Mouse (Mus musculus) granulocyte monocyte progenitor cell, adult 5-6 weeks (primary cell): ENCODE results near the gene Trio. TPM values are rescaled to one million over a fixed set of nuclear protein-coding genes. Genes with fewer than 3 reads are reported as not detected.
A peak's percentile ranks its signal among the peaks of the same experiment; 100 is the strongest.

Experiments
- ATAC-seq: replicated peaks from 2 replicates; pipeline ENCODE4 v1.8.0; 2016; ENCODE audit warnings: mild to moderate bottlenecking, moderate TSS enrichment, inconsistent platforms; ENCODE audit not compliant: poor library complexity, severe bottlenecking
- total RNA-seq, 2 experiments: library from RNA; stranded (forward) in 1 of 2; stranded (reverse) in 1 of 2; fragments of 200-712, 200-1000 nt in 1 of 2; fragments of >200 nt in 1 of 2; fragmentation: Nextera tagmentation in 1 of 2; gene quantifications; 2 replicates each; pipeline ENCODE4 v1.2.3; 2014 to 2017

The Trio gene
- total RNA-seq, 2 experiments from 2014 or later: 25.9 to 40.2 TPM

DNA sequence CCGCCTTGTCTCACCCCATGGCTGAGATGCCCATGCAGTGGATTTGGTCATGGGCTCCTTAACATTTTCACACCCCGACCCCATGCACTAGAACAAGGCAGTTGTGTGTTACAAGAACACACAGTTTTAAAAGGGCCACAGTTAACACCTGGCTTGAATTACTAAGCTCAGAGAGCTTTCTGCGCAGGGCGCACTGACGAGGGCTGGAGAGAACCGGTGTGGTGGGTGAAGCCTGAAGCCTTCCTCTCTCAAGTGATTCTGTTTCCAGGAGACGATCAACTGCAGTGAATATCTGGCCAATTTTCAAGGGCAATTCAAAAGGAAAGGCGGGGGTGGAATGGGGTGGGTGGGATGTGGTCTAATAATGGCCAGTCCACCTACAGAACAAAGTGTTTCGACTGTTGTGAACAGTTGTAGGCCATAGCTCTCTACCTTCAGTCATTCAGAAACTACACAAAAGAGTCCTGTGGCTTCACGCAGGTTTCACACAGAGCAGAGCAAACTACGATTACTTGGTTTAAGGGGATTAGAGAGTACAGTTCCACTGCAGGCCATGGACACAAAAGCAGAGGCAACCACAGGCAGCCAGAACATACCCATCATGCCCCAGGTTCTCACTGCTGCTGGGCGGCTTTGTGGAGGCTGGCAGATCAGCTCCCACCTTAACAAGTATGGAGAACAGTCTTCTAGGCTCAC is 214.7 kb downstream of the Trio start:
- no peak for ATAC-seq

GRCm38 (mm10) chr15:27810262-27810661 is 215.4 kb downstream of the Trio start:
- ATAC-seq: no peak

GRCm38 (mm10) chr15:27808596-27809276 is 216.9 kb downstream of the Trio start:
- ATAC-seq: no peak

DNA sequence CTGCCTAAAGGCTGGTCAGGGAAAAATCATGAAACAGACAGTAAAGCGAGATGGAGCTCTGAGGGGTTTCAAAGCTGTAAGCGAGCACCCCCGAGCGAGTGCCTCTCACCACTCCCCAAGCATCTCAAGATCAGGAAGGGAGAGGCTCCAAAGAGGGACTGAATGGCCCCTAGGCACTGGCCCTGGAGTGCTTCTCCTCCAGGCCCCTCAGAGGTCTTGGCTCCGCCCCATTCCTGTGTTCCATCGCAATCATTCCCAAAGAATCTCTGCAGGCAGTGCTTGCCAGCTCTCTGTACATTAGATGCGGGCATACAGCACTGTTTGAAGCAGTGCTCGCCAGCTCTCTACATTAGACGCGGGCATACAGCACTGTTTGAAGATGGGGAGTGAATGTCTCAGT is 219.4 kb downstream of the Trio start:
- no peak for ATAC-seq

- no peak for ATAC-seq
These were observed 220.0 kb downstream of the Trio start for GRCm38 (mm10) chr15:27805654-27806053.

- no peak for ATAC-seq
These were observed 221.2 kb downstream of the Trio start for GRCm38 (mm10) chr15:27804447-27804846.

- ATAC-seq: no peak
These were observed 221.9 kb downstream of the Trio start for GRCm38 (mm10) chr15:27803568-27804345.

DNA sequence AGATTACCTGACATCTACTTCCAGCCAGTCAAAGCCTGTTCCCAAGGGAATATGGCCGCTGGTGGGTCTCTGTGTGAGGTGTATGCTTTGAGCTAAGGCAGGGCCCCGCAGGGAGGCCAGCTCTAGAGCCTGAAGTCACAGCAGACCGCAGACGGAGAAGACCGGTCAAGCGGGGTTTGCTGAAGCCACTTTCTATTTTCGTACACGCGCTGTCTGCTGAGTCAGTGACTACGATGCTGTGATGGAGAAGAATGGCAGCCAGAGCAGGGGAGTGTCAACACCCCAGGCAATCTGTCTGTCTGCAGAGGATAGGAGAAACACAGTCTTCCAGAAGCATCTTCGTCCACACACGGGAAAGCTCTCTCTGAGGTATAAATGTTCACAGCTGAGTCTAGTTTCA is 223.4 kb downstream of the Trio start:
- no peak for ATAC-seq

DNA sequence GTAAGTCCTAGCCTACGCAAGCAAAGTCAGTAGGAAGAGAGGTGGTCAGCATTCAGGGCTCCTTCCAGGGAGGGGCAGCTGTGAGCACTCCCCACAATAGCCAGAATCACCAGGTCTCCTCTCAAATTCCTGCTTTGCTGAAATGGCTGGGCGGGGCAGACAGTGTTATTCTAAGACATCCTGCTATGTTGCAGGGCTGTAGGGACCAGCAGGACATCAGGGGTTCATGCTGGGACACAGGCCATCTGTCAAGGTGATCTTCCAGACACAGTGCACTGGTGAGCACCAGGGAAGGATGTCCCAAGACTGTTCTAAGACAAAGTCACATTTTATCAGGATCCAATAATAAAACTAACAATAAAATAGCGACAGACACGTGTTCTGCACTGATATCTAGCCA is 224.5 kb downstream of the Trio start:
- no peak for ATAC-seq

- no peak for ATAC-seq
These were observed 228.0 kb downstream of the Trio start for GRCm38 (mm10) chr15:27797480-27798155.

DNA sequence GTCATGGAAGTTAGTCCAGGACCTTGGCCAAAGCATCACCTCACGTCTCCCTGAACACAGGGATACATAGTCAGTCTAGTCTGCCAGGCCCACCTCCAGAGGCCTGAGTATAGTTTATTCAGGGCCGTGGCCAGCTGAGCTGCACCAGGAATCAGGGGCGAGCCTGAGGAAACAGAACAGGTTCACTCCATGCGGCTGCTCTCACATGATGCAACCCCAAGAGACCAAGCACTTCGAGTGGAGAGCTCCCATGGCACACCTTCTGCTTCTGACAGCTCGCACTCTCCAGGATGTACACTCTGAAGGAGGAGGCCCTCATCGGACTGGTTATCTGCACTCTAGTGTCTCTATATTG is 228.8 kb downstream of the Trio start:
- ATAC-seq: peak; percentile 31

- peak; percentile 51; the same call in 1 of the 2 replicates for ATAC-seq
These were observed 229.4 kb downstream of the Trio start for GRCm38 (mm10) chr15:27795942-27796867.

- ATAC-seq: no peak
These were observed 232.4 kb downstream of the Trio start for GRCm38 (mm10) chr15:27793284-27793683.

- no peak for ATAC-seq
These were observed 233.2 kb downstream of the Trio start for GRCm38 (mm10) chr15:27792473-27792872.

DNA sequence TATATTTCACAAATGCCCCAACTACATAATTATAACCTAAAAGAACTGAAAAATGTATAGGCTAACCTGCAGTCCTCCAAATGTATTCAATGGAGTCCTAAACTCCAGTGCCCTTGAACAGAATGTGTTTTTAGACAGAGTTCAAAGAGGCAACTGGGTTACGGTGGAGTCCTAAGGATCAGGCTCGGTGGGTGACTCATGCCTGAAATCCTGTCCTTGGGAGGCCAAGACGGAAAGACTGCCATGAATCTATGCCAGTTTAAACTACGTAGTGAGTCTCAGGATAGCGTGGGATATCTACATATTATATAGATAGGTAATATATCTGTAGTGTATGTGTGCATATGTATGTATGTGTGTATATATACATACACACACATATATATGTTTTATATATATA is 234.5 kb downstream of the Trio start:
- no peak for ATAC-seq

DNA sequence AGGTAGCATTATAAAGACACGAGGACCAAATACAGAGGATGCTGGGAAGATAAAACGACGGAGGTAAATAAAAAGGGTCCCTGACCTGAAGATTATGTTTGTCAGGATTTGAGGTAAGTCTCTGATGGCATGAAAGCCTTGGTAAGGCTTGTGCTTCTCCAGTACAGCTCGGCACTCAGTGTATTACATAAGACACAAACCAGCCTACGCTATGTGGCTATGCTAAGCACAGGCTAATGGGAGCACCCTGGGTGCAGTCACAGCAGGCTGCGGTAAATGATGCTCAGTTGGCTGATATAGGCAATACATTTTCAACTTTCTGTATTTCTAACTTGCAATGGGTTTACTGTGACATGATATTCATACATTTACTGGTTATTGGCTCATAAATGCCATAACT is 234.9 kb downstream of the Trio start:
- ATAC-seq: no peak

DNA sequence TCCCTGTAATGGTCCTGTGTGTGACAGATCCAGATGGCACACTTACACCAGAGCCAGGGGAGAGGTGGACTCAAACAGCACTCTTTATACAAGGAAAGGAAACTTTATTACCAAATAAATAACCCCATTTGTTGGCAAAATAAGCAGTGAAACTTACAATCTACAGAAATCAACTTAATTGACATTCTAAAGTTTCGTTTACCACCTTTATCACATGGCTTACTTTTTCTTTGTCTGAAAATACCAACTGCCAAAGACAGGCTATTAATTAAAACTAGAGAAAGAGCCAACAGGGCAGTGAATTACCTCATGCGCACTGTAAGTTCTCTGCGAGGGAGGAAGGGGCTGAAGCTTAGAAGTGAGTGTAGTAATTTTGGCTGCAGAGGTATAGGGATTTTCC is 236.3 kb downstream of the Trio start:
- ATAC-seq: no peak

- ATAC-seq: no peak
These were observed 237.4 kb downstream of the Trio start for GRCm38 (mm10) chr15:27788122-27788759.

DNA sequence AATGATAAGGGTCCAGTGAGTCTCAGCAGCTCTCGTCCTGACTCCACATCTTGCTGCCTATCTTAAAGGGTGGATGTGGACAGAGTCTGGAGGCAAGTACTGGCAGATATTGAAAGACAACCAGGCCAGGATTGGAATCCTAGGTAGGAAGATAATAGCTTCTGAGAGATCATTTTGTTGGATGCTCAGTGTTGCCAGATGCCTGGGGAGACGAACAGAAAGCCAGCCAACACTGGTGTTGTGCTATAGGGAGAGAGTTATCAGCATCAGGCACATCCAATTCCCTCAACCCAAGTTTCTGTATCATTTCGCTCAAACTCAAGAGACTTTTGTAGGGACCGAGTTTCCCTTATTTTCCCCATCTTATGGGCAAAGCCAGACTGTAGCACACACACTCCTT is 238.5 kb downstream of the Trio start:
- ATAC-seq: no peak
